In the genomic region with DNA sequence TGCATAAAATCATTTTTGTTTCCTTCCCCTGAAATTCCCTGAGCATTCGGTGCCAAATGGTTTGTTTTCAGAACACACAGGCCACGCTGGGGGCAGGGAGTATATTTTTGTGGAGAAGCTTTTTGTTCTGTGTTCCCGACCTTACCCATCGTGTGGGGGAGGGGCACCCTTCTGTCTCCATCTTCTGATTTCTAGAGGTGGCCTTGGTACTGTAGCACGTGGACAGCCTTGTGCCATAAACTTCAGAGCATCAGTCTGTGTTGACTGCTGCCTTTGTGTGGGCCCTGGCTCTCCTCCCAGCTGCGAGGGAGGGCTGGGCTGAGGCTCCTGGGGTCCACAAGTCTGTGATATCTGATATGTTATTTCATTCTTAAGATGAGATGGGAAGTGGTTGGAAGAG, we compare ENCODE assay signal across 18 mouse cellular contexts. TPM values are rescaled to one million over a fixed set of nuclear protein-coding genes. Genes with fewer than 3 reads are reported as not detected.
DNase-seq lines count a peak whose midpoint lies in the region; ATAC-seq lines count a peak whose summit lies in the region.
"Had no signal": no experiment of that assay in that cellular context is flagged by ENCODE, and none has a peak within 500 bp of the region (broad histone marks: within the 10 kb centered on the region; RNA-seq: fewer than 3 reads in every experiment).

No protein-coding gene starts in this region.

- 45% methylated on average over 6 of the region's 6 CpGs for WGBS in embryonic facial prominence, embryonic 15.5 days

- H3K9me3 ChIP-seq in embryonic facial prominence, embryonic 15.5 days (replicated peaks): no peaks in the 10 kb centered on the region
- H3K9me3 ChIP-seq: forebrain, embryonic 12.5 days had no signal

- DNase-seq in kidney, postnatal 10 days: peak; percentile 64
- no peak for DNase-seq in kidney, adult 18-20 months
- peak; percentile 46 for DNase-seq in right cerebral cortex, adult 18-20 months
- DNase-seq in right cerebral cortex, postnatal 14 days: no peak
- no peak for DNase-seq in embryo, embryonic 9.5 days (ENCODE audit: extremely low spot score)
- DNase-seq in frontal cortex, postnatal 14 days (ENCODE audit: low spot score in 2 of 2): no peak
- DNase-seq: cerebellum, adult 11-12 months; heart, adult 18-20 months; liver, postnatal 0 days; lung, postnatal 36 days; thymus, postnatal 4 days had no signal

- ATAC-seq in embryonic facial prominence, embryonic 15.5 days (ENCODE audit: insufficient number of reproducible peaks, low FRiP score, low TSS enrichment, low read depth): 0 out of 2 replicates have a peak, but pooled peaks have one; percentile 10
- ATAC-seq: liver, postnatal 0 days; Patski had no signal

- peaks cover 15% of the 10 kb centered on the region for H3K27me3 ChIP-seq in embryonic facial prominence, embryonic 15.5 days
- H3K27me3 ChIP-seq: CH12.LX, Patski had no signal

- no peak overlapping the region for H3K9ac ChIP-seq in embryonic facial prominence, embryonic 15.5 days
- H3K9ac ChIP-seq: forebrain, embryonic 12.5 days; hindbrain, embryonic 14.5 days; liver, postnatal 0 days had no signal

- no peak overlapping the region for H3K4me3 ChIP-seq in embryonic facial prominence, embryonic 15.5 days (replicated peaks)
- H3K4me3 ChIP-seq: forebrain, embryonic 12.5 days; myocyte had no signal

- peaks cover 24% of the 10 kb centered on the region for H3K4me1 ChIP-seq in embryonic facial prominence, embryonic 15.5 days

- H3K36me3 ChIP-seq in embryonic facial prominence, embryonic 15.5 days: no peaks in the 10 kb centered on the region
- H3K36me3 ChIP-seq: forebrain, embryonic 12.5 days had no signal

- no peak overlapping the region for H3K27ac ChIP-seq in embryonic facial prominence, embryonic 15.5 days (replicated peaks)
- H3K27ac ChIP-seq: forebrain, embryonic 12.5 days; hindbrain, embryonic 14.5 days had no signal

- no peak overlapping the region for H3K4me2 ChIP-seq in embryonic facial prominence, embryonic 15.5 days (replicated peaks)
- H3K4me2 ChIP-seq: forebrain, embryonic 12.5 days; hindbrain, embryonic 14.5 days; midbrain, embryonic 11.5 days had no signal

RNA-seq across cellular contexts. Expression of a gene that starts 2.4 kb away (rescaled TPM):
- 16.3 and 34.5 TPM in 2 replicates for polyA plus RNA-seq in embryonic facial prominence, embryonic 15.5 days (2015; fragmentation: Nextera tagmentation; extraction: Ambion mirVana)
- polyA plus RNA-seq: myocyte, Patski had no signal

RNA-seq across cellular contexts. Expression of a gene that starts 57.2 kb away (rescaled TPM):
- polyA plus RNA-seq in embryonic facial prominence, embryonic 15.5 days (2015; fragmentation: Nextera tagmentation; extraction: Ambion mirVana): 15.8 and 16.7 TPM in 2 replicates

Comparison
In these comparisons a context has a peak if more than half of its experiments do, and no peak if none do; other contexts are left out.
1. DNase-seq: peak in kidney, postnatal 10 days (single experiment) and right cerebral cortex, adult 18-20 months (single experiment); none in kidney, adult 18-20 months (single experiment), right cerebral cortex, postnatal 14 days (single experiment), embryo, embryonic 9.5 days (single experiment) and frontal cortex, postnatal 14 days (0 of 2).